Mouse (Mus musculus): Measurements from ENCODE around the gene Hecw2. TPM values are rescaled to one million over a fixed set of nuclear protein-coding genes. Genes with fewer than 3 reads are reported as not detected.

Hecw2 gene
- total RNA-seq, 2 experiments from 2014 or later = 12.0 to 14.9 TPM

Small RNA genes within 50 kb of the gene (microRNA-seq; reads per million reads assigned to microRNA genes)
- 0 reads per million in 2 experiments for gene Mir7681

Other genes with a start within 250 kb of the Hecw2 start
- gene Ccdc150, start 55.5 kb upstream of the Hecw2 start, total RNA-seq (2021) = under 1 TPM; 0.22 to 0.39 TPM
- gene Gtf3c3, start 243.8 kb upstream of the Hecw2 start, total RNA-seq (2021) = 10 to 100 TPM; 14.5 to 15.2 TPM

Measured in heart, postnatal 14 days (tissue).